Mouse (Mus musculus) liver, adult (tissue): ENCODE results near the gene Gm45713.

Experiments used
- GATA4 ChIP-seq: IDR thresholded peaks from 2 replicates; pipeline ENCODE4 v1.6.1; 2014; ENCODE audit warnings: mild to moderate bottlenecking, low read length; ENCODE audit not compliant: insufficient replicate concordance

Gm45713 gene

GRCm38 (mm10) chr7:45153586-45153985, 17.6 kb upstream of the Gm45713 start:
- no peak for TF ChIP-seq GATA4

GRCm38 (mm10) chr7:45151303-45151702, 15.3 kb upstream of the Gm45713 start:
- no peak for TF ChIP-seq GATA4

- TF ChIP-seq GATA4 = no peak
Observed at GRCm38 (mm10) chr7:45150321-45150720, 14.3 kb upstream of the Gm45713 start.

- TF ChIP-seq GATA4 = no peak
Observed at GRCm38 (mm10) chr7:45149545-45149944, 13.5 kb upstream of the Gm45713 start.

- no peak for TF ChIP-seq GATA4
Observed at GRCm38 (mm10) chr7:45148534-45149098, 12.6 kb upstream of the Gm45713 start.

GRCm38 (mm10) chr7:45147899-45148298, 11.9 kb upstream of the Gm45713 start:
- no peak for TF ChIP-seq GATA4

- no peak for TF ChIP-seq GATA4
Observed at GRCm38 (mm10) chr7:45147267-45147666, 11.2 kb upstream of the Gm45713 start.

GRCm38 (mm10) chr7:45145460-45145859, 9.4 kb upstream of the Gm45713 start:
- TF ChIP-seq GATA4 = no peak

- TF ChIP-seq GATA4 = no peak
Observed at GRCm38 (mm10) chr7:45144368-45145174, 8.5 kb upstream of the Gm45713 start.

- TF ChIP-seq GATA4 = no peak
Observed at GRCm38 (mm10) chr7:45141914-45142313, 5.9 kb upstream of the Gm45713 start.

GRCm38 (mm10) chr7:45141319-45141718, 5.3 kb upstream of the Gm45713 start:
- no peak for TF ChIP-seq GATA4

- TF ChIP-seq GATA4 = no peak
Observed at GRCm38 (mm10) chr7:45139904-45140723, 4.1 kb upstream of the Gm45713 start.

- no peak for TF ChIP-seq GATA4
Observed at GRCm38 (mm10) chr7:45138403-45138802, 2.4 kb upstream of the Gm45713 start.

GRCm38 (mm10) chr7:45137171-45138006, 1.4 kb upstream of the Gm45713 start:
- TF ChIP-seq GATA4 = no peak

- TF ChIP-seq GATA4 = no peak
Observed at GRCm38 (mm10) chr7:45135370-45135769, 661 bp downstream of the Gm45713 start.
